ENCODE assay signal across 9 mouse cellular contexts in the genomic region with DNA sequence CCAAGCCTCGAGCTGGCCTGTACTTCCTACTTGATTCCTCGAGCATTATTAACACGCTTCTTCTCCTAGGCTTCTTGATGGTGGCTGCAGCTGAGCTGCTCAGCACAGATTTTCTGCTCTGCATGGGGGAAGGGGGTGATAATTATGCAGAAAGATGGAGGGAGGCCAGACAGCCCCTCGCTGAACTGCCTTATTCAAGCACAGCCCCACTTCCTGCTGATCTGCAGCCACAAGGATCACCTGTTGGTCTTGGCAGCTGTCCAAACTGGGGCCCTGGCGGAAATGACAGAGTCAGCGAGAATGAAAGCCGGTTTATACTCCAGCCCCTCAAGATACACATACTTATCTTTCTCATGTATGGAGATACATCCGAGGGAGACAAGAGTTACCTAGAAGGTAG.
DNase-seq lines count a peak whose midpoint lies in the region; ATAC-seq and TF ChIP-seq lines count a peak whose summit lies in the region.
"Had no signal": no experiment of that assay in that cellular context is flagged by ENCODE, and none has a peak within 500 bp of the region (broad histone marks: within the 10 kb centered on the region; RNA-seq: fewer than 3 reads in every experiment).

No protein-coding gene starts in this region.

- H3K9me3 ChIP-seq in heart, embryonic 12.5 days (replicated peaks), result no peaks in the 10 kb centered on the region
- H3K9me3 ChIP-seq in neural tube, embryonic 15.5 days (replicated peaks), result no peaks in the 10 kb centered on the region

- H3K27ac ChIP-seq in heart, embryonic 12.5 days (ENCODE audit: poor library complexity, severe bottlenecking), result peak overlapping the region; percentile 61
- H3K27ac ChIP-seq in neural tube, embryonic 15.5 days (replicated peaks), result peak overlapping the region; percentile 73

- peaks cover 30% of the 10 kb centered on the region for H3K4me1 ChIP-seq in heart, embryonic 12.5 days (replicated peaks)
- peaks cover 6% of the 10 kb centered on the region for H3K4me1 ChIP-seq in lung, adult 2 months (ENCODE audit: control insufficient read depth, insufficient read depth, low read length)
- H3K4me1 ChIP-seq in neural tube, embryonic 15.5 days, result peaks cover 31% of the 10 kb centered on the region

- H3K27me3 ChIP-seq in heart, embryonic 12.5 days (replicated peaks), result no peaks in the 10 kb centered on the region
- no peaks in the 10 kb centered on the region for H3K27me3 ChIP-seq in neural tube, embryonic 15.5 days (replicated peaks)

- TF ChIP-seq CTCF in lung, adult 2 months (IDR thresholded peaks at IDR 0.05; ENCODE audit: insufficient read depth, low read length), result no peak

- no peaks in the 10 kb centered on the region for H3K36me3 ChIP-seq in heart, embryonic 12.5 days
- peaks cover 5% of the 10 kb centered on the region; the same call in 1 of the 2 replicates for H3K36me3 ChIP-seq in neural tube, embryonic 15.5 days

- TF ChIP-seq POLR2A in lung, adult 2 months (IDR thresholded peaks at IDR 0.05; ENCODE audit: borderline replicate concordance, extremely low read depth, low read depth, low read length), result no peak

- peak; percentile 90 for ATAC-seq in heart, embryonic 12.5 days (ENCODE audit: insufficient number of reproducible peaks, low FRiP score)
- ATAC-seq in neural tube, embryonic 15.5 days (ENCODE audit: low FRiP score), result peak; percentile 73

- peak overlapping the region; percentile 28 for H3K4me2 ChIP-seq in heart, embryonic 12.5 days
- H3K4me2 ChIP-seq in neural tube, embryonic 15.5 days, result peak overlapping the region; percentile 4; the same call in 1 of the 2 replicates

- no peak overlapping the region for H3K4me3 ChIP-seq in heart, embryonic 12.5 days
- no peak overlapping the region for H3K4me3 ChIP-seq in lung, adult 2 months (replicated peaks; ENCODE audit: extremely low read depth, low read depth, low read length)
- H3K4me3 ChIP-seq in neural tube, embryonic 15.5 days (replicated peaks), result no peak overlapping the region
- H3K4me3 ChIP-seq: myocyte had no signal

- WGBS in heart, embryonic 12.5 days, result 17% methylated on average over 8 of the region's 8 CpGs
- WGBS in lung, adult 2 months, result 8% methylated on average over 8 of the region's 8 CpGs
- WGBS in neural tube, embryonic 15.5 days, result 22% methylated on average over 8 of the region's 8 CpGs

- no peak overlapping the region for H3K9ac ChIP-seq in heart, embryonic 12.5 days
- H3K9ac ChIP-seq in neural tube, embryonic 15.5 days (replicated peaks), result no peak overlapping the region

- peak; percentile 64 for DNase-seq in testis, postnatal 10 days (ENCODE audit: low spot score)
- no peak for DNase-seq in testis, postnatal 14 days (ENCODE audit: low spot score)
- peak; percentile 61 for DNase-seq in embryo, embryonic 10 days (ENCODE audit: low spot score)
- DNase-seq in kidney, adult 9 months, result peak; percentile 62
- DNase-seq in lung, adult 2 months, result peak; percentile 23
- DNase-seq in adipocyte (ENCODE audit: low spot score), result no peak

Comparison
In these comparisons a context has a peak if more than half of its experiments do, and no peak if none do; other contexts are left out.
1. DNase-seq: peak in testis, postnatal 10 days (single experiment), embryo, embryonic 10 days (single experiment), kidney, adult 9 months (single experiment) and lung, adult 2 months (single experiment); none in testis, postnatal 14 days (single experiment) and adipocyte (single experiment).